Mouse (Mus musculus): ENCODE measurements around the gene Capzb.

- TF ChIP-seq MAZ (IDR thresholded peaks at IDR 0.05; ENCODE audit: low read depth, low read length) = no peak
- TF ChIP-seq ZC3H11A (IDR thresholded peaks at IDR 0.05; ENCODE audit: low read depth, low read length) = no peak
- no peak for TF ChIP-seq POLR2A (IDR thresholded peaks at IDR 0.05; ENCODE audit: low read depth, low read length)
- TF ChIP-seq RAD21 (IDR thresholded peaks at IDR 0.05; ENCODE audit: low read depth, low read length) = no peak
- no peak for TF ChIP-seq TBP (conservative IDR thresholded peaks at IDR 0.05; ENCODE audit: low read depth, low read length)
- TF ChIP-seq CTCF (conservative IDR thresholded peaks at IDR 0.05 in 1 of 2, IDR thresholded peaks at IDR 0.05 in 1 of 2; ENCODE audit: low read depth in 2 of 2, low read length in 2 of 2) = no peak
- TF ChIP-seq CHD1 (IDR thresholded peaks at IDR 0.05; ENCODE audit: low read depth, low read length) = no peak
- no peak for TF ChIP-seq BHLHE40 (IDR thresholded peaks at IDR 0.05; ENCODE audit: low read depth, low read length)
- no peak for TF ChIP-seq EP300 (IDR thresholded peaks at IDR 0.05; ENCODE audit: low read length)
- no peak for TF ChIP-seq NELFE (IDR thresholded peaks at IDR 0.05; ENCODE audit: low read depth, low read length)
- TF ChIP-seq USF1 (IDR thresholded peaks at IDR 0.05; ENCODE audit: low read depth, low read length) = no peak
- no peak for TF ChIP-seq RCOR1 (conservative IDR thresholded peaks at IDR 0.05; ENCODE audit: low read depth, low read length)
Observed at GRCm38 (mm10) chr4:139259302-139259871, 66.7 kb downstream of the Capzb start.
